Mouse (Mus musculus) lung, embryonic 14.5 days (tissue): ENCODE results near the gene Gm49368. TPM values are rescaled to one million over a fixed set of nuclear protein-coding genes. Genes with fewer than 3 reads are reported as not detected.

Experiments used
- ATAC-seq: fragments of 200-750 bp; cut with Nextera tagmentation; 2 replicates; pipeline ENCODE4 v1.8.0; 2017; ENCODE audit warnings: mild to moderate bottlenecking, moderate TSS enrichment, moderate library complexity; ENCODE audit not compliant: insufficient read depth
- DNase-seq: peaks from one replicate; pipeline ENCODE4 v3.0.0-alpha.2; 2015
- H3K27ac ChIP-seq: fragments of 300-500 bp; sonication (generic); 2 replicates; pipeline ENCODE4 v1.5.1; 2014; ENCODE audit warnings: low read depth, mild to moderate bottlenecking, moderate library complexity
- H3K27me3 ChIP-seq: fragments of 300-500 bp; sonication (generic); 2 replicates; pipeline ENCODE4 v1.6.1; 2014; ENCODE audit warnings: low read length, control low read depth; ENCODE audit not compliant: insufficient read depth
- H3K36me3 ChIP-seq: fragments of 300-500 bp; sonication (generic); 2 replicates; pipeline ENCODE4 v1.6.1; 2014; ENCODE audit warnings: control low read depth; ENCODE audit not compliant: insufficient read depth
- H3K4me1 ChIP-seq: fragments of 300-500 bp; sonication (generic); 2 replicates; pipeline ENCODE4 v1.6.1; 2014; ENCODE audit warnings: antibody characterized with exemption, control low read depth; ENCODE audit not compliant: insufficient read depth
- H3K4me2 ChIP-seq: fragments of 300-500 bp; sonication (generic); 2 replicates; pipeline ENCODE4 v1.6.1; 2014; ENCODE audit warnings: mild to moderate bottlenecking
- H3K4me3 ChIP-seq: fragments of 300-500 bp; sonication (generic); 2 replicates; pipeline ENCODE4 v1.5.1; 2014; ENCODE audit warnings: low read depth, low read length
- H3K9ac ChIP-seq: fragments of 300-500 bp; sonication (generic); 2 replicates; pipeline ENCODE4 v1.6.1; 2014
- H3K9me3 ChIP-seq: fragments of 300-500 bp; sonication (generic); 2 replicates; pipeline ENCODE4 v1.6.1; 2016; ENCODE audit warnings: low read depth, low read length, control low read depth
- CTCF ChIP-seq: IDR thresholded peaks from 2 replicates; pipeline ENCODE4 v1.5.1; 2016; ENCODE audit warnings: antibody characterized with exemption, low read depth
- WGBS: fragments of 180-500 bp; shearing (Covaris S2); extraction: QIAGEN DNeasy Blood & Tissue Kit; methylation state at CpG from one replicate; pipeline ENCODE4 v1.1.7; 2014; 5-methylcytosine and 5-hydroxymethylcytosine counted together
- polyA plus RNA-seq: library from polyadenylated mRNA; unstranded; fragments of >200 nt; fragmentation: Nextera tagmentation; extraction: Ambion mirVana; gene quantifications from 2 replicates; pipeline ENCODE4 v1.2.1, GENCODE M21; 2014

Gm49368 gene
- polyA plus RNA-seq, 1 experiment from 2014 or later: not detected

- Histone ChIP-seq H3K36me3 (no peaks in the 10 kb centered on the region), H3K4me3 (no peak overlapping the region), H3K4me1 (no peaks in the 10 kb centered on the region), H3K27ac (no peak overlapping the region), H3K4me2 (no peak overlapping the region), H3K9ac (no peak overlapping the region), H3K9me3 (no peaks in the 10 kb centered on the region), H3K27me3 (no peaks in the 10 kb centered on the region)
- WGBS: 77% methylated on average over 7 of the region's 7 CpGs
- TF ChIP-seq CTCF: no peak
- no peak for DNase-seq
- ATAC-seq: no peak
Observed at GRCm38 (mm10) chr7:128089141-128089540, 26.7 kb downstream of the Gm49368 start.

GRCm38 (mm10) chr7:128098135-128098534 is 35.7 kb downstream of the Gm49368 start:
- DNase-seq (peak; percentile 56), ATAC-seq (no peak)
- Histone ChIP-seq H3K27ac (no peak overlapping the region), H3K9me3 (no peaks in the 10 kb centered on the region), H3K36me3 (no peaks in the 10 kb centered on the region), H3K27me3 (no peaks in the 10 kb centered on the region), H3K4me1 (no peaks in the 10 kb centered on the region), H3K4me3 (no peak overlapping the region), H3K9ac (no peak overlapping the region), H3K4me2 (no peak overlapping the region)
- TF ChIP-seq CTCF: 0 out of 2 replicates have a peak, but pooled peaks have one; percentile 20
- 83% methylated on average over 1 of the region's 1 CpGs for WGBS

- Histone ChIP-seq H3K9ac (no peak overlapping the region), H3K27me3 (no peaks in the 10 kb centered on the region), H3K9me3 (no peaks in the 10 kb centered on the region), H3K36me3 (no peaks in the 10 kb centered on the region), H3K4me1 (no peaks in the 10 kb centered on the region), H3K27ac (no peak overlapping the region), H3K4me2 (no peak overlapping the region), H3K4me3 (no peak overlapping the region)
- WGBS: 72% methylated on average over 2 of the region's 2 CpGs
- TF ChIP-seq CTCF: no peak
- ATAC-seq (no peak), DNase-seq (no peak)
Observed at GRCm38 (mm10) chr7:128100742-128101357, 38.4 kb downstream of the Gm49368 start.

- DNase-seq (no peak), ATAC-seq (no peak)
- Histone ChIP-seq H3K36me3 (no peaks in the 10 kb centered on the region), H3K4me3 (no peak overlapping the region), H3K27me3 (no peaks in the 10 kb centered on the region), H3K9me3 (no peaks in the 10 kb centered on the region), H3K27ac (no peak overlapping the region), H3K4me1 (no peaks in the 10 kb centered on the region), H3K9ac (no peak overlapping the region), H3K4me2 (no peak overlapping the region)
- TF ChIP-seq CTCF: no peak
- WGBS: 44% methylated on average over 4 of the region's 4 CpGs
Observed at GRCm38 (mm10) chr7:128105246-128105645, 42.8 kb downstream of the Gm49368 start.

- H3K4me2 ChIP-seq: no peak overlapping the region
- DNase-seq (no peak), ATAC-seq (no peak)
- no peak overlapping the region for H3K27ac ChIP-seq
- no peak overlapping the region for H3K4me3 ChIP-seq
- no peak overlapping the region for H3K9ac ChIP-seq
- no peak for TF ChIP-seq CTCF
- H3K9me3 ChIP-seq: no peaks in the 10 kb centered on the region
- no peaks in the 10 kb centered on the region for H3K27me3 ChIP-seq
- H3K36me3 ChIP-seq: no peaks in the 10 kb centered on the region
- no peaks in the 10 kb centered on the region for H3K4me1 ChIP-seq
- 85% methylated on average over 7 of the region's 7 CpGs for WGBS
Observed at GRCm38 (mm10) chr7:128107462-128107861, 45.0 kb downstream of the Gm49368 start.

- DNase-seq: no peak
- Histone ChIP-seq H3K4me2 (no peak overlapping the region), H3K36me3 (no peaks in the 10 kb centered on the region), H3K27me3 (no peaks in the 10 kb centered on the region), H3K4me3 (no peak overlapping the region), H3K27ac (no peak overlapping the region), H3K4me1 (no peaks in the 10 kb centered on the region), H3K9me3 (no peaks in the 10 kb centered on the region), H3K9ac (no peak overlapping the region)
- WGBS: 45% methylated on average over 2 of the region's 2 CpGs
- no peak for ATAC-seq
- no peak for TF ChIP-seq CTCF
Observed at GRCm38 (mm10) chr7:128110314-128110713, 47.8 kb downstream of the Gm49368 start.

GRCm38 (mm10) chr7:128112131-128112530 is 49.6 kb downstream of the Gm49368 start:
- H3K27ac ChIP-seq: no peak overlapping the region
- DNase-seq (no peak), ATAC-seq (no peak)

More at GRCm38 (mm10) chr7:128112131-128112530, 49.6 kb downstream of the Gm49368 start:
- no peaks in the 10 kb centered on the region for H3K36me3 ChIP-seq
- 88% methylated on average over 11 of the region's 11 CpGs for WGBS
- no peaks in the 10 kb centered on the region for H3K9me3 ChIP-seq
- no peaks in the 10 kb centered on the region for H3K4me1 ChIP-seq
- TF ChIP-seq CTCF: no peak
- H3K9ac ChIP-seq: no peak overlapping the region
- no peaks in the 10 kb centered on the region for H3K27me3 ChIP-seq
- no peak overlapping the region for H3K4me3 ChIP-seq
- H3K4me2 ChIP-seq: no peak overlapping the region
